Mouse (Mus musculus) forebrain, postnatal 0 days (tissue): ENCODE measurements around the gene Rasgef1b. TPM values are rescaled to one million over a fixed set of nuclear protein-coding genes. Genes with fewer than 3 reads are reported as not detected.

Source experiments
- ATAC-seq: fragments of 200-750 bp; cut with Nextera tagmentation; 2 replicates; pipeline ENCODE4 v1.8.0; 2017; ENCODE audit warnings: mild to moderate bottlenecking, moderate library complexity
- DNase-seq: peaks from one replicate; pipeline ENCODE4 v3.0.0-alpha.2; 2015
- H3K27ac ChIP-seq: fragments of 300-500 bp; sonication (generic); 2 replicates; pipeline ENCODE4 v1.5.1; 2014; ENCODE audit warnings: low read depth, mild to moderate bottlenecking, antibody characterized with exemption, low read length, moderate library complexity, mixed read lengths
- H3K27me3 ChIP-seq: fragments of 300-500 bp; sonication (generic); 2 replicates; pipeline ENCODE4 v1.6.1; 2014; ENCODE audit warnings: mild to moderate bottlenecking, low read length, mixed read lengths; ENCODE audit not compliant: insufficient read depth
- H3K36me3 ChIP-seq: fragments of 300-500 bp; sonication (generic); 2 replicates; pipeline ENCODE4 v1.6.1; 2014; ENCODE audit warnings: mild to moderate bottlenecking, moderate library complexity; ENCODE audit not compliant: insufficient read depth
- H3K4me1 ChIP-seq: fragments of 300-500 bp; sonication (generic); 2 replicates; pipeline ENCODE4 v1.6.1; 2014; ENCODE audit warnings: antibody characterized with exemption; ENCODE audit not compliant: insufficient read depth
- H3K4me2 ChIP-seq: fragments of 300-500 bp; sonication (generic); 2 replicates; pipeline ENCODE4 v1.6.1; 2014; ENCODE audit warnings: low read depth, mild to moderate bottlenecking, moderate library complexity
- H3K4me3 ChIP-seq: fragments of 300-500 bp; sonication (generic); 2 replicates; pipeline ENCODE4 v1.5.1; 2014; ENCODE audit warnings: low read depth, low read length, mixed read lengths
- H3K9ac ChIP-seq: fragments of 300-500 bp; sonication (generic); 2 replicates; pipeline ENCODE4 v1.6.1; 2014; ENCODE audit warnings: mild to moderate bottlenecking
- H3K9me3 ChIP-seq: fragments of 300-500 bp; sonication (generic); 2 replicates; pipeline ENCODE4 v1.6.1; 2016; ENCODE audit warnings: low read length
- CTCF ChIP-seq: sonication (generic); IDR thresholded peaks from 2 replicates; pipeline ENCODE4 v1.5.1; 2016; ENCODE audit warnings: antibody characterized with exemption, control low read depth, low read depth
- WGBS: fragments of 180-500 bp; shearing (Covaris S2); extraction: QIAGEN DNeasy Blood & Tissue Kit; methylation state at CpG from one replicate; pipeline ENCODE4 v1.1.7; 2014; 5-methylcytosine and 5-hydroxymethylcytosine counted together
- polyA plus RNA-seq: library from polyadenylated mRNA; unstranded; fragments of >200 nt; fragmentation: Nextera tagmentation; extraction: Ambion mirVana; gene quantifications from 2 replicates; pipeline ENCODE4 v1.2.1, GENCODE M21; 2015
- total RNA-seq: library from RNA; depleted of rRNA; stranded (reverse); fragments of >200 nt; gene quantifications from 2 replicates; pipeline ENCODE4 v1.2.3, GENCODE M21; 2014

Gene Rasgef1b
- total and polyA plus RNA-seq, 2 experiments from 2014 or later: 49.6 to 51.0 TPM

GRCm38 (mm10) chr5:99476640-99477419, 252.0 kb downstream of the Rasgef1b start:
- DNase-seq: no peak
- no peak for ATAC-seq
- H3K27me3 ChIP-seq: no peaks in the 10 kb centered on the region
- TF ChIP-seq CTCF: no peak
- H3K9me3 ChIP-seq: no peaks in the 10 kb centered on the region
- no peaks in the 10 kb centered on the region for H3K36me3 ChIP-seq
- peaks cover 9% of the 10 kb centered on the region for H3K4me1 ChIP-seq
- no peak overlapping the region for H3K9ac ChIP-seq
- no peak overlapping the region for H3K27ac ChIP-seq
- H3K4me3 ChIP-seq: no peak overlapping the region
- no peak overlapping the region for H3K4me2 ChIP-seq
- 92% methylated on average over 6 of the region's 6 CpGs for WGBS

- Histone ChIP-seq H3K27me3 (no peaks in the 10 kb centered on the region), H3K4me3 (no peak overlapping the region), H3K4me2 (no peak overlapping the region), H3K36me3 (no peaks in the 10 kb centered on the region), H3K9ac (no peak overlapping the region), H3K9me3 (no peaks in the 10 kb centered on the region), H3K4me1 (0 out of 2 replicates have a peak, but pooled peaks cover 3% of the 10 kb centered on the region), H3K27ac (no peak overlapping the region)
- no peak for TF ChIP-seq CTCF
- ATAC-seq (no peak), DNase-seq (no peak)
- WGBS: 81% methylated on average over 5 of the region's 5 CpGs
Measured at GRCm38 (mm10) chr5:99472607-99473335, 256.1 kb downstream of the Rasgef1b start.

DNA sequence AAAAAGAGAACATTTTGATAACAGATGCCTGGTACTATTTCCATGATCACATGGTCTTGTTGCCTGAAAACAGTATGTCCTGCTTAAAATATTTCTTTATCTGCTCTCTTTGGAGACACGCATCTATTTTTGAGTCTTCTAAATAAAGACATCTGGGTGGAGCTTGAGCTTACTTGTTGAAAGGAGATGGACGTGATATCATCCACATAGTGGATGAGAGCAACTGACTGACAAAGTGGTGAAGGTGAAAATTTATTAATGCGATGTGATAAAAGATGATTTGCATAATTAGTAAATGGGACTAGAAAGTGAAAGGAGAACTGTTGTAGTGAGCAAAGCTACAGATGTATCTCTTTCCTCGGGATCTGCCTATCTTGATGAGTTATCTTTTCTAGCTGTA, 257.1 kb downstream of the Rasgef1b start:
- Histone ChIP-seq H3K36me3 (no peaks in the 10 kb centered on the region), H3K27ac (no peak overlapping the region), H3K9ac (no peak overlapping the region), H3K27me3 (no peaks in the 10 kb centered on the region), H3K9me3 (no peaks in the 10 kb centered on the region), H3K4me3 (no peak overlapping the region), H3K4me1 (0 out of 2 replicates have a peak, but pooled peaks cover 3% of the 10 kb centered on the region), H3K4me2 (no peak overlapping the region)
- ATAC-seq (no peak; the same call in 1 of the 2 replicates), DNase-seq (no peak)
- WGBS: 46% methylated on average over 4 of the region's 4 CpGs
- TF ChIP-seq CTCF: no peak

GRCm38 (mm10) chr5:99470613-99471012, 258.3 kb downstream of the Rasgef1b start:
- Histone ChIP-seq H3K4me1 (0 out of 2 replicates have a peak, but pooled peaks cover 3% of the 10 kb centered on the region), H3K4me2 (no peak overlapping the region), H3K4me3 (no peak overlapping the region), H3K36me3 (no peaks in the 10 kb centered on the region), H3K27ac (no peak overlapping the region), H3K9ac (no peak overlapping the region), H3K27me3 (no peaks in the 10 kb centered on the region), H3K9me3 (no peaks in the 10 kb centered on the region)
- no peak for TF ChIP-seq CTCF
- DNase-seq: no peak
- ATAC-seq: no peak

DNA sequence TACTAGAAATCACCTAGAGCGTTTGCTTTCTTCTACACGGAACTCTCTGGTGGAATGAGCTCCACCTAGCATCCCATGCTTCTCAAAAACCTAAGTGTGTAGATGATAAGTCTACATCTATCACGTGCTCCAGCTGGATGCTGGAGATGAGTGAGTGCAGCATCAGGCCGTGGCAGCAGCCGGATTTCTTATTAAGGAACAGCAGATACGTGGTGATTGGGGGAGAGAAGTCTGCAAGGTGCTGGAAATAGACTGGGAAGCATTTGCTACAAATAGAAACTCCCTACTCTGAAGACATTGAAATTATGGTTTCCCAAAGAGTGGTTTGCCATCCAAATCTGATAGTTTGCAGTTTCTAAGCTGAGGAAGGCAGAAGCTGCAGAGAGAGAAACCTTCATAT, 269.9 kb downstream of the Rasgef1b start:
- peak; percentile 60 for ATAC-seq
- DNase-seq: peak; percentile 27
- no peak for TF ChIP-seq CTCF
- 74% methylated on average over 6 of the region's 6 CpGs for WGBS
- H3K9me3 ChIP-seq: no peaks in the 10 kb centered on the region
- H3K36me3 ChIP-seq: no peaks in the 10 kb centered on the region
- no peak overlapping the region for H3K27ac ChIP-seq
- no peaks in the 10 kb centered on the region for H3K27me3 ChIP-seq
- H3K4me2 ChIP-seq: no peak overlapping the region
- no peaks in the 10 kb centered on the region for H3K4me1 ChIP-seq
- H3K4me3 ChIP-seq: no peak overlapping the region
- H3K9ac ChIP-seq: no peak overlapping the region

GRCm38 (mm10) chr5:99457291-99457690, 271.6 kb downstream of the Rasgef1b start:
- DNase-seq (no peak), ATAC-seq (no peak)
- Histone ChIP-seq H3K9ac (no peak overlapping the region), H3K4me2 (no peak overlapping the region), H3K4me3 (no peak overlapping the region), H3K9me3 (no peaks in the 10 kb centered on the region), H3K27ac (no peak overlapping the region), H3K27me3 (no peaks in the 10 kb centered on the region), H3K36me3 (no peaks in the 10 kb centered on the region), H3K4me1 (no peaks in the 10 kb centered on the region)
- WGBS: 88% methylated on average over 3 of the region's 3 CpGs
- TF ChIP-seq CTCF: no peak

- no peaks in the 10 kb centered on the region for H3K9me3 ChIP-seq
- no peaks in the 10 kb centered on the region for H3K27me3 ChIP-seq
- WGBS: 47% methylated on average over 2 of the region's 2 CpGs
- no peak for DNase-seq
- ATAC-seq: no peak
- H3K4me1 ChIP-seq: no peaks in the 10 kb centered on the region
- no peak for TF ChIP-seq CTCF
- H3K27ac ChIP-seq: no peak overlapping the region
- no peak overlapping the region for H3K4me3 ChIP-seq
- no peak overlapping the region for H3K4me2 ChIP-seq
- no peaks in the 10 kb centered on the region for H3K36me3 ChIP-seq
- H3K9ac ChIP-seq: no peak overlapping the region
Measured at GRCm38 (mm10) chr5:99451939-99452338, 276.9 kb downstream of the Rasgef1b start.
